Mouse (Mus musculus) hindbrain, embryonic 16.5 days (tissue): Measurements from ENCODE around the gene Eif1. TPM values are rescaled to one million over a fixed set of nuclear protein-coding genes. Genes with fewer than 3 reads are reported as not detected.
"Not testable (repeated sequence)": the region's sequence is repeated elsewhere in the genome, so short reads cannot be mapped to it uniquely, and the experiment has no call there.

Source experiments
- ATAC-seq: fragments of 200-750 bp; cut with Nextera tagmentation; 2 replicates; pipeline ENCODE4 v1.8.0; 2017; ENCODE audit warnings: moderate TSS enrichment, moderate library complexity
- H3K27ac ChIP-seq: fragments of 300-500 bp; sonication (generic); 2 replicates; pipeline ENCODE4 v1.5.1; 2014; ENCODE audit warnings: low read depth, mild to moderate bottlenecking, control low read depth, low read length, moderate library complexity
- H3K27me3 ChIP-seq: fragments of 300-500 bp; sonication (generic); replicated peaks from 2 replicates; pipeline ENCODE4 v1.6.1; 2014; ENCODE audit warnings: low read length; ENCODE audit not compliant: control insufficient read depth, insufficient read depth
- H3K36me3 ChIP-seq: fragments of 300-500 bp; sonication (generic); 2 replicates; pipeline ENCODE4 v1.6.1; 2014; ENCODE audit warnings: mild to moderate bottlenecking, low read length, moderate library complexity, mixed read lengths; ENCODE audit not compliant: control insufficient read depth, insufficient read depth
- H3K4me1 ChIP-seq: fragments of 300-500 bp; sonication (generic); 2 replicates; pipeline ENCODE4 v1.6.1; 2014; ENCODE audit warnings: low read depth, low read length; ENCODE audit not compliant: control insufficient read depth, insufficient read depth
- H3K4me2 ChIP-seq: fragments of 300-500 bp; sonication (generic); 2 replicates; pipeline ENCODE4 v1.6.1; 2014; ENCODE audit warnings: mild to moderate bottlenecking, low read length, control low read depth, moderate library complexity
- H3K4me3 ChIP-seq: fragments of 300-500 bp; sonication (generic); 2 replicates; pipeline ENCODE4 v1.5.1; 2014; ENCODE audit warnings: mild to moderate bottlenecking, low read length, control low read depth, moderate library complexity
- H3K9ac ChIP-seq: fragments of 300-500 bp; sonication (generic); 2 replicates; pipeline ENCODE4 v1.6.1; 2014; ENCODE audit warnings: low read depth, mild to moderate bottlenecking, control low read depth, low read length, moderate library complexity
- H3K9me3 ChIP-seq: fragments of 300-500 bp; sonication (generic); 2 replicates; pipeline ENCODE4 v1.6.1; 2014; ENCODE audit warnings: mild to moderate bottlenecking, low read length, moderate library complexity; ENCODE audit not compliant: control insufficient read depth
- WGBS: fragments of 180-500 bp; shearing (Covaris S2); extraction: QIAGEN DNeasy Blood & Tissue Kit; methylation state at CpG from one replicate; pipeline ENCODE4 v1.1.7; 2014; 5-methylcytosine and 5-hydroxymethylcytosine counted together
- polyA plus RNA-seq: library from polyadenylated mRNA; unstranded; fragments of >200 nt; fragmentation: Nextera tagmentation; extraction: Ambion mirVana; gene quantifications from 2 replicates; pipeline ENCODE4 v1.2.1, GENCODE M21; 2015

Eif1 gene
- polyA plus RNA-seq, 1 experiment from 2014 or later: 1,248 TPM

DNA sequence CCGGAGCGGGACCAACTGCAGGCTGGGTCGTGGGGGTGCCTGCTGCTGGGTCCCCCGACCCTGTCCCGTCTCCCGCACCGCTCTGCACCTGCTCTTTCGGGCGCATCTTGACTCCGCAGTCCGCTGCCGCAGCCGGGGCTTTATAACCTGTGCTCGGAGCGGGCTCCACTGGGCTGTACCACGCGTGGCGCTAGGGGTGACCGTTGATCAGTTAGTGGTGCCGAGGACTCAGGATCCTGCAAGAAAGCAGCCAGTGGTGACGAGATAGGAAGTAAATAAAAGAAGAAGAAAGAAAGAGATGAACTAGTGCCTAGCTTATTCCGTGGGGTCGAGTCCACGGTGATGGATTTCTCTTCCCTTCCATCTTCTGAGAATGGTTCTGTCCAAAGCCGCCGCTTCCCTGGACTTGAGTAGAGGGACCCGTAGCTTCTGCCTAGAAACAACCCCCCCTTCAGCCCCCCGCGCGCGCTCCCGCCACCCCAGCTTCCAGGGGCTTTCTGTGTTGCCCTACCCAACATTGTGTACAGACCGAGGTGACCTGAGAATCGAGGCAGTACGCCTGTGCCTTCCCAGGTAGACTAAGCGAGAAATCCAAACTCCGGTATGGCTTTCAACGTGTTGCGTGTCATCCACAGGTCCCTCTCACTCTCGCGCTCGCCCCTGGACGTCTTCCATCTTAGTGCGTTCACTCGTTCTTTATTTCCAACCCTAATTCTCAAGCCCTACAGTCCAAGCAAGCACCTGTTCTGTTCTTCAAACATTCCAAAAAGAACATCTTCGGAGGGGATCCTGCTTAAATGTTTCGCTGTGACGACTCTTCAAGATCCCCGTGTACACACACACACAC, 36.5 kb downstream of the Eif1 start, which contains the start of gene Hap1:
Gene Hap1 (minus strand): TSS at position 157 of the 847 bp plus-strand sequence.
- Histone ChIP-seq H3K27ac (peak within 1 kb of the TSS; percentile 74), H3K9ac (peak within 1 kb of the TSS; percentile 75), H3K4me2 (peak within 1 kb of the TSS; percentile 59), H3K36me3 (no peaks in the 10 kb centered on the region; the same call in 1 of the 2 replicates), H3K4me1 (peaks cover 16% of the 10 kb centered on the region), H3K27me3 (no peaks in the 10 kb centered on the region), H3K9me3 (no peaks in the 10 kb centered on the region), H3K4me3 (peak within 1 kb of the TSS; percentile 64)
- ATAC-seq: peak; percentile 81
- WGBS: 1% methylated on average over 49 of the region's 49 CpGs

DNA sequence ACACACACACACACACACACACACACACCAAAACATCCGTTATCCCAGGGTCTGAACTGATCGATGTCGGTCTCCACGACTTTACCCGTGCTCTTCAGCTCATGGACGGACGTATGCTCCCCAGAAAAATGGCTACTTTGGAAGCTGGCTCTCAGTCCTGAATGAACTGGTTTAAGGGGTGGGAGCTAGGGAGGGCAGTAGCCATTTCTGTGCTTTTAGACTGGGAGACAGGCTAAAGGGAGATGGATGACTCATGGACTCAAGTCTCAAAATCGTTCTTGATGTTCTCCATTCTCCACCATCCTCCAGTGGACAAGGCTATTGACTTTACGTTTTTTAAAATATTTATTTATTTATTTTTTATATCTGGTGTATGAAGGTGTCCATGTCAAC, 37.1 kb downstream of the Eif1 start:
- Histone ChIP-seq H3K27ac (peak overlapping the region; percentile 74), H3K4me1 (peaks cover 14% of the 10 kb centered on the region), H3K9ac (peak overlapping the region; percentile 75), H3K27me3 (no peaks in the 10 kb centered on the region), H3K9me3 (no peaks in the 10 kb centered on the region), H3K4me2 (peak overlapping the region; percentile 59), H3K4me3 (peak overlapping the region; percentile 64), H3K36me3 (no peaks in the 10 kb centered on the region; the same call in 1 of the 2 replicates)
- no peak for ATAC-seq
- WGBS: 20% methylated on average over 9 of the region's 9 CpGs

DNA sequence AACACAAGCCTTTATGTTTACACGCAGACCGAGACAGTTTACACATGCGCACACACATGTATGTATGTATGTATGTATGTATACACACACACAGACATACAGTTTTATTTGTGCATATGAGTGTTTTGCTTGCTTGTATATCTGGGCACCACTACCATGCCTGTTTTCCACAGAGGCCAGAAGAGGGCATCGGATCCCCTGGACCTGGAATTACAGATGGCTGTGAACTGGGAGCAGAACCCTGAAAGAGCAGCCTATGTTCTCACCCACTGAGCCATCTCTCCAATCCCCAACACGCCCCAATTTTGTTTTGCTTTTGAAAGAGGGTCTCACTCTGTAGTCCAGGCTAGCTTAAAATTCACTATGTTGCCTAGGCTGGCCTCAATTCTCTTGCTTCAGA, 37.7 kb downstream of the Eif1 start:
- Histone ChIP-seq H3K27me3 (no peaks in the 10 kb centered on the region), H3K9me3 (no peaks in the 10 kb centered on the region), H3K4me2 (no peak overlapping the region), H3K4me1 (peaks cover 9% of the 10 kb centered on the region; the same call in 1 of the 2 replicates), H3K9ac (no peak overlapping the region), H3K27ac (no peak overlapping the region), H3K36me3 (no peaks in the 10 kb centered on the region; the same call in 1 of the 2 replicates), H3K4me3 (no peak overlapping the region)
- ATAC-seq: no peak
- WGBS: 57% methylated on average over 5 of the region's 5 CpGs

DNA sequence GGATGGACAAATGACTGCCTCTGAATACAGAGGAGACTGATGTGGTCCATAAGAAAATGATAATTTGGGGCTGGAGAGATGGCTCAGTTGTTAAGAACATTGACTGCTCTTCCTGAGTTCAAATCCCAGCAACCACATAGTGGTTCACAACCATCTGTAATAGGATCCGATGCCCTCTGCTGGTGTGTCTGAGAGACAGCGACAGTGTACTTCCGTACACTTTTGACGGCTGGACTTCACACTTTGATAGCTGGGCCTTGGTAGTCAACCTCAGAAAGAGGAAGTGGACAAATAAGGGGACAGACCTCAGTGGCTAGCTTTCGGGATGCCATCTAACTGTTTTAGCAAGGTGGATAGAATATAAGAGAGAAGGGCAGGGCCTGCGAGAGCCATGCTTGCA, 40.5 kb downstream of the Eif1 start:
- no peak overlapping the region for H3K9ac ChIP-seq
- no peak overlapping the region for H3K4me2 ChIP-seq
- H3K4me3 ChIP-seq: no peak overlapping the region
- no peaks in the 10 kb centered on the region for H3K27me3 ChIP-seq
- 83% methylated on average over 6 of the region's 6 CpGs for WGBS
- no peak overlapping the region for H3K27ac ChIP-seq
- peaks cover 6% of the 10 kb centered on the region for H3K4me1 ChIP-seq
- H3K9me3 ChIP-seq: no peaks in the 10 kb centered on the region
- no peak for ATAC-seq
- H3K36me3 ChIP-seq: no peaks in the 10 kb centered on the region

- no CpG with 5 or more reads among the region's 13 CpGs for WGBS
- H3K9ac ChIP-seq: not testable (repeated sequence)
Observed at GRCm38 (mm10) chr11:100361059-100361458, 41.4 kb downstream of the Eif1 start.

GRCm38 (mm10) chr11:100362209-100362978, 42.7 kb downstream of the Eif1 start:
- 17% methylated on average over 8 of the region's 8 CpGs for WGBS
- Histone ChIP-seq H3K9me3 (no peaks in the 10 kb centered on the region), H3K4me3 (no peak overlapping the region), H3K36me3 (no peaks in the 10 kb centered on the region), H3K4me1 (peaks cover 6% of the 10 kb centered on the region), H3K27me3 (no peaks in the 10 kb centered on the region), H3K9ac (peak overlapping the region; percentile 31), H3K27ac (peak overlapping the region; percentile 23; the same call in 1 of the 2 replicates), H3K4me2 (no peak overlapping the region)
- peak; percentile 51 for ATAC-seq

More at GRCm38 (mm10) chr11:100361059-100361458, 41.4 kb downstream of the Eif1 start:
- H3K4me3 ChIP-seq, H3K4me2 ChIP-seq, H3K27me3 ChIP-seq, H3K27ac ChIP-seq, H3K36me3 ChIP-seq, H3K4me1 ChIP-seq, H3K9me3 ChIP-seq, ATAC-seq: not testable (repeated sequence)

DNA sequence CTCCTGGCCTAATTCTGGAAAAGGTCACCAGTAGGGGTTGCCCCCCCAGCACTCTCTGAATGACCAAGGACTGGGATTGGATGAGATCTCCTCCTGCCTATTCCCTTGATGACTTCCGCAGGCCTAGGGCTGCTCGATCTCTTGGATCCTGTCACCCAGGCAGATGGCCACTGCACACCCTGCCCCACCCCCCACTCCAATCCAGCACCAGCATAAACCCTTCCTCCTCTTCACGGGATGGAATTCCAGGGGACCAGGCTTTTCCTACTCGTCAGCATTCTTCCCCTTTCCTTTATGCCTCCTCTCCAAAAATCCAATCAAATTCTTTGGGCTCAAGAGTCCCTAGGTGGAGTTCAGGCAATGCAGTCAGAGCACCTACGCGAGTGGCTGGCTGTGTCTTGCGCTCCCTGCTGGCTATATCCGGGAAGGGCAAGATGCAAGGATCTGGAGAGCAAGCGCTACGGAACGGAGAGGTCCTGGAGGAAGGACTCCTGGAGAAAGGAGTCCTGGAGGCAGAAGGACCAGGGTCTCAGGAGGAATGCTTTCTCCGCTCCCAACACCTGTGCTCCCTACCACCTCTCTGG, 43.4 kb downstream of the Eif1 start:
- ATAC-seq: peak; percentile 34
- peak overlapping the region; percentile 23; the same call in 1 of the 2 replicates for H3K27ac ChIP-seq
- no peak overlapping the region for H3K4me3 ChIP-seq

DNA sequence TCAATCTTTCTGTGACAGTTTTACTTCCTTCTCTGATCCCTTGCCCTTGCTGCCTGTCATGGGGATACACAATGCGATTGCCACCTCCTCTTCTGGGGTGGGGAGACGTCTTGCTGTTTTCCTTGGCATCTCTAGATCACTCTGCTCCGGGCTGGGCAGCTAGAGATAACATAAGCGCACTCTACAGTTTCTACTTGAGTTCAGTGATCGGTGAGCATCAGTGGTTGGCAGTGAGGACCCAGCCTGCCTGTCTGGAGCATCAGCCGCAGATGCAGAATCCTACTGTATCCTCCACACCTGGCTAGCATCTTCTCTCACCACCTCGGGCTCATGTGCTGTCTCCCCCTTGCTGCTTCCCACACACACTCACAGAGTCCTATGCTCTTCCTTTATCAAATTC, 49.5 kb downstream of the Eif1 start:
- no peaks in the 10 kb centered on the region for H3K27me3 ChIP-seq
- no peak overlapping the region for H3K4me3 ChIP-seq
- 76% methylated on average over 7 of the region's 7 CpGs for WGBS
- H3K36me3 ChIP-seq: peaks cover 14% of the 10 kb centered on the region
- no peak for ATAC-seq
- H3K4me2 ChIP-seq: no peak overlapping the region
- no peaks in the 10 kb centered on the region for H3K4me1 ChIP-seq
- no peaks in the 10 kb centered on the region for H3K9me3 ChIP-seq
- H3K27ac ChIP-seq: no peak overlapping the region
- H3K9ac ChIP-seq: no peak overlapping the region

More for the DNA sequence above, 43.4 kb downstream of the Eif1 start:
- Histone ChIP-seq H3K9me3 (no peaks in the 10 kb centered on the region), H3K27me3 (no peaks in the 10 kb centered on the region), H3K4me2 (no peak overlapping the region), H3K4me1 (peaks cover 6% of the 10 kb centered on the region), H3K9ac (no peak overlapping the region; the same call in 1 of the 2 replicates), H3K36me3 (no peaks in the 10 kb centered on the region)
- WGBS: 15% methylated on average over 12 of the region's 12 CpGs
